Mouse (Mus musculus): ENCODE data around the gene Psmc3ip. TPM values are rescaled to one million over a fixed set of nuclear protein-coding genes. Genes with fewer than 3 reads are reported as not detected.
A peak's percentile ranks its signal among the peaks of the same experiment; 100 is the strongest.

Psmc3ip gene
- polyA plus RNA-seq, 1 experiment from 2014 or later = 43.5 TPM

DNA sequence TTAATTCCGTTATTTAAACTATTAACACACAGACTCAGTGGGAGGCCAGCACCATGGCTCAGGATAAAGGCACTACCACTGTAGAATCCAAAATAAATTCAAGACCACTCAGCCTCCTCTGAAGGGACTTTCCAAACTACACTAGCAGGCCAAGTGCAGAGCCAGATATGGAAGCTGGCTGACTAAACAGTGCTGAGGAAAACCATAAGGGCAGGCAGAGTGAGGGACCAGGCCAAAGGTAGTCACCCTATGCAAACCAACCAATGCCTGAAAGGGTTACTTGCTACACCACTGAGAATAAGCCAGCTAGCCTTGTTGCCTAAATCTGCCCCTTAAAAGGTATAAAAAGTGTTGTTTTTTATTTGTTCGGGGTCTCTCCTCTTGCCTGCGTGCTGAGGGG lies 16.9 kb upstream of the Psmc3ip start:
- Histone ChIP-seq H3K4me3 (no peak overlapping the region), H3K4me2 (no peak overlapping the region), H3K27ac (no peak overlapping the region), H3K9ac (0 out of 2 replicates have a peak overlapping the region, but pooled peaks have one; percentile 27), H3K9me3 (no peaks in the 10 kb centered on the region), H3K4me1 (peaks cover 3% of the 10 kb centered on the region; the same call in 1 of the 2 replicates), H3K36me3 (peaks cover 11% of the 10 kb centered on the region), H3K27me3 (no peaks in the 10 kb centered on the region)
- no peak for ATAC-seq (ENCODE audit: insufficient number of reproducible peaks, insufficient read depth, low FRiP score, low TSS enrichment, low read depth)
- WGBS = 94% methylated on average over 3 of the region's 3 CpGs

DNA sequence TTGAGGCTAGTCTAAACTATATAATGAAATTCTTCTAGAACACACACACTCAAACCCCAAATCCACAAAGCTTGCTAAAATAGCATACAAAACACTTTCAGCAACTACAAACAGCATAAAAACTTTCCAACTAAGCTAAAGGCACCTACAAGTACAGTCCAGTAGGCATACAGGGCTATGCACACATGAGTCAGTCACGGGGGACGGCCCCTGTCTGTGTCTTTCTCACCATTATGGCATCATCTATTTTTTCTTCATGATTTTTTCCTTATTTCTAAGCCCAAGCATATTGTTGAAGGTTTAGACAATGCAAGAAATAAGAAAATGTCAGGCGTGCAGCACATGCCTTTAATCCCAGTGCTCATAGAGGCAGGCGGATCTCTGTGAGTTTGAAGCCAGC lies 15.9 kb upstream of the Psmc3ip start:
- Histone ChIP-seq H3K27ac (no peak overlapping the region), H3K4me2 (no peak overlapping the region), H3K4me3 (no peak overlapping the region), H3K27me3 (no peaks in the 10 kb centered on the region), H3K36me3 (0 out of 2 replicates have a peak, but pooled peaks cover 3% of the 10 kb centered on the region), H3K9ac (no peak overlapping the region), H3K9me3 (no peaks in the 10 kb centered on the region), H3K4me1 (no peaks in the 10 kb centered on the region)
- 90% methylated on average over 4 of the region's 4 CpGs for WGBS
- ATAC-seq (ENCODE audit: insufficient number of reproducible peaks, insufficient read depth, low FRiP score, low TSS enrichment, low read depth) = no peak

DNA sequence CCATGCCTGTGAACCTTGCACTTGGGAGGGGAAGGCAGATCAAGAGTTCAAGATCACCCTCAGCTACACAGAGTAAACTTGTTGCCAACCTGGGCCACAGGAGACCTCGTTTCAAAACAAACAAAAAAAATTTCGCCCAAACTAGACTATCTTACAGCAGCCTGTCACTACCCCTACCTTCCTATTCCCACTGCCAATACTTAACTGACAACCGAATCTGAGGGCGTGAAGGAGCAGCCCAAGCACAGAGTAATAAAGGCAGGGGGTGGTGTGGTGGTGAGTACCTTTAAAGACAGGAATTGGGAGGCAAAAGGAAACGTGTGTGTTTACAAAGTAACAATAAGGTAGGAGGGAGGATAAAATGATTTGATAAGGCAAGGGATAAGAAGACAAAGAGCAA lies 15.5 kb upstream of the Psmc3ip start:
- 63% methylated on average over 5 of the region's 5 CpGs for WGBS
- H3K9ac ChIP-seq = no peak overlapping the region
- no peaks in the 10 kb centered on the region for H3K4me1 ChIP-seq
- 0 out of 2 replicates have a peak, but pooled peaks cover 3% of the 10 kb centered on the region for H3K36me3 ChIP-seq
- H3K27ac ChIP-seq = no peak overlapping the region
- H3K27me3 ChIP-seq = no peaks in the 10 kb centered on the region
- no peak overlapping the region for H3K4me3 ChIP-seq
- H3K4me2 ChIP-seq = no peak overlapping the region
- H3K9me3 ChIP-seq = no peaks in the 10 kb centered on the region
- ATAC-seq (ENCODE audit: insufficient number of reproducible peaks, insufficient read depth, low FRiP score, low TSS enrichment, low read depth) = no peak

GRCm38 (mm10) chr11:101109351-101109750 lies 14.1 kb upstream of the Psmc3ip start:
- Histone ChIP-seq H3K27me3 (no peaks in the 10 kb centered on the region), H3K4me2 (no peak overlapping the region), H3K9me3 (no peaks in the 10 kb centered on the region), H3K27ac (no peak overlapping the region), H3K4me1 (no peaks in the 10 kb centered on the region), H3K36me3 (peaks cover 11% of the 10 kb centered on the region; the same call in 1 of the 2 replicates), H3K9ac (no peak overlapping the region), H3K4me3 (no peak overlapping the region)
- 76% methylated on average over 4 of the region's 4 CpGs for WGBS
- no peak for ATAC-seq (ENCODE audit: insufficient number of reproducible peaks, insufficient read depth, low FRiP score, low TSS enrichment, low read depth)

DNA sequence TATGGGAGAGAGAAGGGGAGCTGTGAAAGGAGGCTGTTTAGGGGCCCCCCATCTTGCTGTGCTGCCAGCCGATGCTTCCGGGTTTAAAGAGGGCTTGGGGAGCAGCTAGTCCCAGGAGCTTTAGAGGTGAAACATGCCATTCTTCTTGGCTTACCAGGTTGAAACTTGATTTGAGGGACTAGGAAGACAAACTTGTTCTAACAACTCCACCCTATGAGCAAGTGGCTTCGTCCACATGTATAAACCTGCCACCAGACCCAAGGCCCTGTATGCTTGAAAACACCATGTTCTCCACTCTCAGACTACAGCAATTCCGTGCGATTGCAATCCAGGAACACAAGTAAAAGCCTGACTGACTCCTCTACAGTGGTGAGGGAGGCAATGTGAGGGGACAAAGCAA lies 7.8 kb upstream of the Psmc3ip start:
- Histone ChIP-seq H3K36me3 (peaks cover 70% of the 10 kb centered on the region), H3K9me3 (no peaks in the 10 kb centered on the region), H3K4me3 (no peak overlapping the region), H3K27ac (peak overlapping the region; percentile 58), H3K9ac (no peak overlapping the region; the same call in 1 of the 2 replicates), H3K4me1 (no peaks in the 10 kb centered on the region), H3K27me3 (no peaks in the 10 kb centered on the region), H3K4me2 (0 out of 2 replicates have a peak overlapping the region, but pooled peaks have one; percentile 2)
- ATAC-seq (ENCODE audit: insufficient number of reproducible peaks, insufficient read depth, low FRiP score, low TSS enrichment, low read depth) = no peak
- WGBS = 77% methylated on average over 5 of the region's 5 CpGs

- Histone ChIP-seq H3K36me3 (peaks cover 68% of the 10 kb centered on the region), H3K27ac (no peak overlapping the region), H3K4me1 (peaks cover 17% of the 10 kb centered on the region), H3K27me3 (no peaks in the 10 kb centered on the region), H3K9me3 (no peaks in the 10 kb centered on the region), H3K4me2 (no peak overlapping the region), H3K9ac (no peak overlapping the region), H3K4me3 (no peak overlapping the region)
- 94% methylated on average over 8 of the region's 8 CpGs for WGBS
- no peak for ATAC-seq (ENCODE audit: insufficient number of reproducible peaks, insufficient read depth, low FRiP score, low TSS enrichment, low read depth)
These were observed 3.0 kb upstream of the Psmc3ip start for GRCm38 (mm10) chr11:101098231-101098630.

GRCm38 (mm10) chr11:101094930-101095313 lies 314 bp downstream of the Psmc3ip start:
- Histone ChIP-seq H3K9me3 (no peaks in the 10 kb centered on the region), H3K27me3 (no peaks in the 10 kb centered on the region), H3K4me2 (peak overlapping the region; percentile 76), H3K4me3 (peak overlapping the region; percentile 66), H3K9ac (peak overlapping the region; percentile 75), H3K27ac (peak overlapping the region; percentile 63; the same call in 1 of the 2 replicates), H3K4me1 (peaks cover 17% of the 10 kb centered on the region), H3K36me3 (peaks cover 71% of the 10 kb centered on the region)
- ATAC-seq (ENCODE audit: insufficient number of reproducible peaks, insufficient read depth, low FRiP score, low TSS enrichment, low read depth) = no peak; the same call in 1 of the 2 replicates
- under 1% methylated on average over 18 of the region's 18 CpGs for WGBS

DNA sequence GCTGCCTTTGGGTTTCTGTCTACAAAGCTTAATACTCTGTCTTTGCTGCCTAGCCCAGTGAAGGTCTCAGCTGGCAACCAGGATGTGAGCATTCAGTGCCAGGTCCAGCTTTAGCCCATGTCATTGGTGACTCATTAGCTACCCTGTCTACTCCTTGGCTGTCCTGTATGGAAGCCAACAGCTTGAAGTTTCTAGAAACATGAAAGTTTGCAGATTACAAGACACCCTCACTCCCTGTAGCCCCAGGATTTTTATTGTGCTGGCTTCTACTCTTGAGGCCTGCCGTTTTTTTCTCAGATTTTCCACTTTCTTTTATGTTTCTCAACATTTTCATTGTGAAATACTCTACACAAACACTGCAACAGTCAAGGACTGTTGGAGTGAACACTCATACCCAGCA lies 5.3 kb downstream of the Psmc3ip start:
- no peaks in the 10 kb centered on the region for H3K9me3 ChIP-seq
- no peaks in the 10 kb centered on the region for H3K27me3 ChIP-seq
- peaks cover 34% of the 10 kb centered on the region for H3K4me1 ChIP-seq
- H3K4me3 ChIP-seq = no peak overlapping the region
- H3K9ac ChIP-seq = no peak overlapping the region
- ATAC-seq (ENCODE audit: insufficient number of reproducible peaks, insufficient read depth, low FRiP score, low TSS enrichment, low read depth) = no peak
- WGBS = 94% methylated on average over 1 of the region's 1 CpGs
- no peak overlapping the region for H3K27ac ChIP-seq
- H3K36me3 ChIP-seq = peaks cover 68% of the 10 kb centered on the region
- no peak overlapping the region for H3K4me2 ChIP-seq

- H3K9ac ChIP-seq = peak overlapping the region; percentile 88
- H3K36me3 ChIP-seq = peaks cover 61% of the 10 kb centered on the region
- H3K9me3 ChIP-seq = no peaks in the 10 kb centered on the region
- peak overlapping the region; percentile 79 for H3K27ac ChIP-seq
- ATAC-seq (ENCODE audit: insufficient number of reproducible peaks, insufficient read depth, low FRiP score, low TSS enrichment, low read depth) = no peak
- H3K4me2 ChIP-seq = peak overlapping the region; percentile 96
- H3K27me3 ChIP-seq = no peaks in the 10 kb centered on the region
- 7% methylated on average over 8 of the region's 8 CpGs for WGBS
- peaks cover 30% of the 10 kb centered on the region for H3K4me1 ChIP-seq
- H3K4me3 ChIP-seq = peak overlapping the region; percentile 83
These were observed 7.6 kb downstream of the Psmc3ip start for GRCm38 (mm10) chr11:101087682-101088055.

DNA sequence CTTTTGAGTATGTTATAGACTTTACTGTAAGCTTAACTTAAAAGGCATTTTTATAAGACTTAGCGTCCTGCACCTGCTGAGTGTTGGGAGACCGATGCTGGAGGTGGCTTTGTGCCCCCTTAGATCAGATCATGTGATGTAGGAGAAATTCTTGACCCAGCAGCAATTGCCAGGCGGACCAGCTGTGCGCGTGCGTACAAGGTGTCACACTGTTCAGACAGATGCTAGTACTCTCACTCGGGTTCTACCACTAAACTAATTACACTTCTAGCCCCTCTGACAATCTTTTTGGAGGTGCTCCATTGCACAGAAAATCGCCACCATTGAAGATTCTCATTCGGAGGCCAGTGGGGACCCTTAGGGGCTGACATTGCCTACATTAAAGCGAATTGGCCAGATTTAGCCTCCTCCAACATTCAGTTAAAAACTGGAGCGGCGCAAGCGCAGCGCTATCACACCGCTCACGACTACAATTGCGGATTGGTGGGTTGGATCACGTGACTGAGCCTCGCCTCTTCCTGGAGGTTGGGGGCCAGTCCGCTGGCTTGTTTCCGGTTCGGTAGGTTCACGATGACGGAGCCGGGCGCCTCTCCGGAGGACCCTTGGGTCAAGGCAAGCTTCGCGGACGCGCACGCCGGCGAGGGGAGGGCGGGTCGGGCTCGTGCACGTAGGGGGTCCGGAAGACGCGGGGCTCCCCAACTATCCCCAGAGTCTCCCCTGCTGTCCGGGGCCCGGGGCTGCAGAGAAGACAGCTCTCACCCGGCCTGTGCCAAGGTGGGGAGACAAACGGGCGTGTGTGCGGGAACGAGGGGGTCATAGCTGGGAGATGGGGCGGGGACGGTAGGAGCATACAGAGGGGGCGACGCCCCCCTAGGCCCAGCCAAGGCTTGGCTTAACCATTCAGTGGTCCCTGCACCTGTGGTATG lies 8.2 kb downstream of the Psmc3ip start, which contains the start of gene Mlx:
TSS of gene Mlx (plus strand) at position 522 of the 926 bp plus-strand sequence.
- H3K27me3 ChIP-seq = no peaks in the 10 kb centered on the region
- ATAC-seq (ENCODE audit: insufficient number of reproducible peaks, insufficient read depth, low FRiP score, low TSS enrichment, low read depth) = peak; percentile 76
- peaks cover 30% of the 10 kb centered on the region for H3K4me1 ChIP-seq
- 2% methylated on average over 52 of the region's 52 CpGs for WGBS
- peak within 1 kb of the TSS; percentile 83 for H3K4me3 ChIP-seq
- peak within 1 kb of the TSS; percentile 96 for H3K4me2 ChIP-seq
- H3K9ac ChIP-seq = peak within 1 kb of the TSS; percentile 88
- no peaks in the 10 kb centered on the region for H3K9me3 ChIP-seq
- peaks cover 55% of the 10 kb centered on the region for H3K36me3 ChIP-seq
- H3K27ac ChIP-seq = peak within 1 kb of the TSS; percentile 79

GRCm38 (mm10) chr11:101086323-101086674 lies 8.9 kb downstream of the Psmc3ip start:
- H3K4me3 ChIP-seq = peak overlapping the region; percentile 83
- peak overlapping the region; percentile 96 for H3K4me2 ChIP-seq
- peaks cover 48% of the 10 kb centered on the region for H3K36me3 ChIP-seq
- peaks cover 35% of the 10 kb centered on the region for H3K4me1 ChIP-seq
- WGBS = 84% methylated on average over 6 of the region's 6 CpGs
- H3K27ac ChIP-seq = peak overlapping the region; percentile 79; the same call in 1 of the 2 replicates
- no peaks in the 10 kb centered on the region for H3K9me3 ChIP-seq
- H3K9ac ChIP-seq = peak overlapping the region; percentile 88
- H3K27me3 ChIP-seq = peaks cover 5% of the 10 kb centered on the region
- no peak for ATAC-seq (ENCODE audit: insufficient number of reproducible peaks, insufficient read depth, low FRiP score, low TSS enrichment, low read depth)
